Mouse (Mus musculus) cerebellum, postnatal 25 days (tissue): ENCODE data around the gene Nr1h4.

ENCODE experiments used
- DNase-seq, 2 experiments: peaks; one replicate each; pipeline ENCODE4 v3.0.0; 2021; ENCODE audit warnings: mixed read lengths in 2 of 2

The Nr1h4 gene

GRCm38 (mm10) chr10:89520381-89520780 lies 13.0 kb downstream of the Nr1h4 start:
- no peak for DNase-seq

- DNase-seq, result no peak
These were observed 14.2 kb downstream of the Nr1h4 start for GRCm38 (mm10) chr10:89519226-89519625.

- DNase-seq, result no peak
These were observed 15.0 kb downstream of the Nr1h4 start for GRCm38 (mm10) chr10:89518365-89518764.

- DNase-seq, result no peak
These were observed 17.6 kb downstream of the Nr1h4 start for GRCm38 (mm10) chr10:89515813-89516212.

DNA sequence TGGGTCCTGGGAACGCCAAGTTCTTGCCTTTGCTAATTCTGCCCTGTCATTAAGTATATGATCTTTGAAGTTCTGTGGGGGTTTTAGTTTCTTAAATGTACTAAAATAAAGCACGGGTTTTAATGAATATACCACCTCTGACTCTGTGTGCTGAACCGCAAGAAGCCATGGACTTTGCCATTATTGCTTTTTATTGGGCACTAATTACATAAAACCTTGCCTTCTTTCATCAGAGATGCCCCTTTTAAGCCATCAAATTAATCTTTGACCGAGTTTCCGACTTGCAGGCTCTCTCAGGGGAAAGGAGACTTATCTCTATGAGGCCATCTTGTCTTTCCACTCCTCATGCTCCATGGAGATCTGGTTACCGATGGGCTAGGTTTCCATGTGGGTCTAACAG lies 20.8 kb downstream of the Nr1h4 start:
- DNase-seq, result no peak

DNA sequence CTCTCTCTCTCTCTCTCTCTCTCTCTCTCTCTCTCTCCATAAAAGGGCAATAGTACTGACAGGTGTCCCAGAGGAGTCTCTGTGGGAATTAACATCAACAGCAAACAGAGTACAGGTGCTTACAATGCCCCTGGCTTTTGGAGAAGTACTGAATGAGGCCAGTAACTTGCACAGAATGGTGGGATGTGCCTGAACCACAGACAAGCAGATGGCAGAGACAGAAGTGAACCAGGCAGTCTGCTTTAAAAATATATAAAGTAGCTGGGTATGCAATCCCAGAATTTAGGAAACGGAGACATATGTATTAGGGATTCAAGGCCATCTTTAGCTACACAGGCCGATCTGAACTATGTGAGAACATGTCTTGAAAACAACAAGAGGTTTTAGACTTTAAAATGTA lies 22.8 kb downstream of the Nr1h4 start:
- DNase-seq, result no peak

DNA sequence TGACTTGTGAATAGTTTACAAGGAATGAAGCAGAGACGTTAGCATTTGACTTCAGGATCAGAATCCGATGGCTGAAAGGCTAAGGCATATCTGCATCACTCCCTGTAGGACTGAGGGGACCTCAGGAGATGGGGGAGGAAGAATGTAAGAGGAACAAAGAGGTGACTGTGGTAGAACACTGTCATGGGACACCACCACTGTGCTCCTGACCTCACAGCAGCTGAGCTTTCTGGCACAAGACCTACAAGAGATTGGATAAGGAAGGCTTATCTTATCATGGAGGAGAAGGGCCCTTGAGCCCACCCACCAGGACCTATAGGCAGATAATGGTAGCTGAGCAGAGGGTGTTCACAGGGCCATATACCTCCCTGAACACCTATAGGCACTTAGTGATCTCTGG lies 24.8 kb downstream of the Nr1h4 start:
- no peak for DNase-seq

GRCm38 (mm10) chr10:89506479-89506878 lies 26.9 kb downstream of the Nr1h4 start:
- DNase-seq, result no peak

DNA sequence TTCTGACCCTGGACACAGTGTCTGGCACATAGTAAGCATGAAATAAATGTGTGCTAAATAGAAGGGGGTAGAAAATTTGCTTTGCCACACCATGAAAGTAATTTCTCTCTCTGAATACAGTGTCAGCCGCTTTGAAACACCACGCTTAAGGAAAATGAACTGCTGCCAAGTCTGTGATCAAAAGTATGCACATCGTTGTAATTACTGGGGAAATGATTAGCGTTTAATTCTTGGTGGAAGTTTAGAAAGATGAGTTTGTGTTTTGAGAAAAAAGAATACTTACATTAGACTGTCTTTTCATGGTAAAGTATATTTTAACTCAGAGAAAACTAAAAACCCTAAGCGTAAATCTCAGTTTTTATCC lies 27.8 kb downstream of the Nr1h4 start:
- no peak for DNase-seq

GRCm38 (mm10) chr10:89504952-89505591 lies 28.3 kb downstream of the Nr1h4 start:
- no peak for DNase-seq

- no peak for DNase-seq
These were observed 30.3 kb downstream of the Nr1h4 start for GRCm38 (mm10) chr10:89502986-89503560.

DNA sequence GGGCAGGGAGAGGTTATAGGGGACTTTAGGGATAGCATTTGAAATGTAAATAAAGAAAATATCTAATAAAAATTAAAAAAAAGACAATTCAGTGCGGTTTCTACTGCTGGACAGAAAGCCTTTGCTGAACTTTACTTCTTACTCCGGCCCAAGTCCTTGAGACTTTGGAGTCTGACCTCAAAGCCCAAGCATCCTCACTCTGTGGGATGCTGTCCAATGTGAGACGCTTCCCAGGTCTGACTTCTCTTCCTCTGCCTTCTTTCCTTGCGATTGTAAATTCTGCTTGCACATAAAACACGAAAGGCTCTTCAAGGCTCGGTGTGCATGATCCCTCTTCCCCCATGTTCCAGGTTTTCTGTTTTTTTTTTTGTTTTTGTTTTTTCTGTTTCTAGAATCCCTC lies 31.5 kb downstream of the Nr1h4 start:
- no peak for DNase-seq

- DNase-seq, result no peak
These were observed 37.8 kb downstream of the Nr1h4 start for GRCm38 (mm10) chr10:89495537-89495936.

- DNase-seq, result no peak
These were observed 42.1 kb downstream of the Nr1h4 start for GRCm38 (mm10) chr10:89491321-89491720.

DNA sequence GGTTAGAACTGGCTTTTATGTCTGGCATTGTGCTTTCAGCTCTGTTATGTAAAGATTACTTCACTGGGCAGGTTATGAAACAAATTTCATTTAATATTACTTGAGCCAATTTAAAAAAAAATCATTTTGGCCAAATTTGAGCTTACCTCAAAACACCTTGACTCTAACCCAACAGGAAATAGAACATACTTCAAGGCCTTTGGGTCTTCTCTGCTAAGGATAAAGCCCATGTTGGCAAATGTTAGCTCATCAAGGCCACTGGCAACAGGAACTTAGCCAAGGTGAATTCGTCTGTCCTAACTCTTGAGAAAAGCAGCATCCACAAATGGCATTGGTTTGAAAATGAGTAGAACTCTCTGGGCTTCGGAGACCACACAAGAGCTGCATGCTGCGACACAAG lies 43.1 kb downstream of the Nr1h4 start:
- no peak for DNase-seq

- DNase-seq, result no peak
These were observed 43.9 kb downstream of the Nr1h4 start for GRCm38 (mm10) chr10:89489459-89489858.

DNA sequence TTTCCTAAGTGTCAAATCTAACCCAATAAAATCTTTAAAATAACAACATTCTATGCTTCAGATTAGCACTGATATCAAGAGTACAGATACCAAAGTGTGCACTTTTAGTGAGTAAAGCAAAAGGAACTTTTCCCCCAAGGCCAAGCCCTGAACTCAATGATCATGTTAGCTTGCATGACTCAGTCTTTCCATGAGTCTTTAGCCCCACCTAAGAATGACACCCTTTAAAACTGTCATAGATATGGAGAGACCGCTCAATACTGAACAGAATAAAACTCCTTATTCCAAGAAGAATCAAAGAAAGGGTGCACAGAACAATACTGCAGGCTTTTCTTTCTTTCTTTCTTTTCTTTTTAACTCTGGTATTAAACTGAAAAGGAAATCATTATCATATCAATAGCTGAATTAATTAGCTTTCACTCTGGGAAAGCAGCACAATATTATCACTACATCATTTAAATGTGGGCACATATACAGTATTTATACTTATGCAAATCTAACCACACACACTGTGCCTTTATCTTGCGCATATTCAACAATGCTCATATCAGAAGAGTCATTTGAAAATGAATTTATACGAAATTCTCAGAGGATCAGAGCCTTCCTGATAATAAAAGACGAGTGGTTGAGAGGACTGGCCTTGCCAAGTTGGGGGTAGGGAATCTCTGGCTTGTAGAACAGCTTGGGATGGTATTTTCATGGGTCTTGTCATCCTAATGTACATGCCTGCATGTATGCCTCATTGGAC lies 46.2 kb downstream of the Nr1h4 start:
- no peak for DNase-seq

DNA sequence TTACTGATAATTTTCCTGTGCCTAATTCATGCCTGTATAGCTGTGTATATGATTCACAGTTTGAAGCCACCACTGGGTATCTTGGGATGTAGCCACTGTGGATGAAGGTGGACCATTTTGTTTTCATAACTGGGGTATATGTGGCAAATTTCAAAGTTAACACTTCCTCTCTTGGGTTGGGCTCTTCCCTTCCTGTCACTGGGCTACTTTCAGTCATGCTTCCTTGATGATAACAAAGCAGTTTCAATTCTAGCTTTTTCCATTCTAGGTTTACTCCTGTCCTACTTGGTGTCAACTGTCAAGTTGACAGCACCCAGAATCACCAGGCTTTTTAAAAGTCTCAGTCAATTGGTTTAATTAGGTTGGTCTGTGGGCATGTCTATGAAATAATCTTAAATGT lies 48.5 kb downstream of the Nr1h4 start:
- no peak for DNase-seq

DNA sequence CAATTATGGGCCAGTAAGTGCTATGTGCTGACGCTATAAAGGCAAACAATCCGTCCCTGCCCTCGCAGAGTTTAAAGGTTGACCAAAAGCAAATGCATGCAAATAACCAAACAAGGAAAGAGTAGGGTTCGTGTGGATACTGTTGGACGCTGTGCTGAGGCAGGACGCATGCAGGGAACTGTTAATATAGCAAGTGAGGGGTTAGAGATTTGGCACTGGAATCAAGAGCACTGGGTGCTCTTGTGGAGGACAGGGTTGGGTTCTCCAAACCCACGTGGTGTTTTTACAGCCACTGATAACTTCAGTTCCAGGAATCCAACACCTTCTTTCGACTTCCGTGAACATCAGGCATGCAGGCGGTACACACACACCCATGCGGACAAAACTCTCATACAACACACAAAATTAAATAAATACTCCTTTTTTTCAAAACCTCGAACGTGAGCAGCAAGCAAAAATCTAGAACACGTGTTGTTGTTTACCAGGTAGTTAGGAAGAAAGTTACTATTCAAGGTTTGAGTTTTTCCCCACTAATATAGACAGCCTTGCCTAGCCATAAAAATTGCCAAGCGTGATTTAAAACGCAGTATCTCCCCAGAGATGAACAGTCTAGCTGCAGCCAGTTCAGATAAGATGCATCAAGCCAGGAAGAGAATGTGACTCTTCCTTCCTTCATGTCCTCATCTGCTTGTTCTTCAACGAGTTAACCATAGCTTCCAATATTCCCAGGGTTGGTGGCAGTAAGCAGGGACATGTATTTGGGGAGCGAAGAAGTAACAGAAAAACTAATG lies 49.4 kb downstream of the Nr1h4 start:
- no peak for DNase-seq

DNA sequence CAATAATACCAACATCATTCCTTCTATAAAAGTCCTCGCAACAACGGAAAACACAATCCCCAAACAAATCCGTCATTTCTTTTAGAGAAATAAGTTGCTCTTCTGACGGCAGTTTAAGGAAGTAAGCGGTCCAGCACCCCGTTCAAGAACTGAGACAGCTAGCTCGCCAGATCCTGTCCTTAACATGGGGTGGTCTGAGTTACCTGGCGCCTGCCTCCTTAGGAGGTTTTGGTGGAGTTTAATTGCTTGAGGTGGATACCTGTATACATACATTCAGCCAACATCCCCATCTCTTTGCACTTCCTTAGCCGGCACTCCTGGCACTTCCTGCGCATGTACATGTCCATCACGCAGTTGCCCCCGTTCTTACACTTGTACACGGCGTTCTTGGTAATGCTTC lies 50.3 kb downstream of the Nr1h4 start:
- no peak for DNase-seq

GRCm38 (mm10) chr10:89482142-89482681 lies 51.2 kb downstream of the Nr1h4 start:
- no peak for DNase-seq

- no peak for DNase-seq
These were observed 51.7 kb downstream of the Nr1h4 start for GRCm38 (mm10) chr10:89481638-89482037.

- DNase-seq, result no peak
These were observed 54.6 kb downstream of the Nr1h4 start for GRCm38 (mm10) chr10:89478766-89479165.
